Mouse (Mus musculus): ENCODE measurements at regions not wholly inside any gene's neighbourhood (a gene's known extent, or its start where the extent isn't known, plus 50 kb on each side); places are given as distances from the start of the nearest gene placed in this dataset.

DNA sequence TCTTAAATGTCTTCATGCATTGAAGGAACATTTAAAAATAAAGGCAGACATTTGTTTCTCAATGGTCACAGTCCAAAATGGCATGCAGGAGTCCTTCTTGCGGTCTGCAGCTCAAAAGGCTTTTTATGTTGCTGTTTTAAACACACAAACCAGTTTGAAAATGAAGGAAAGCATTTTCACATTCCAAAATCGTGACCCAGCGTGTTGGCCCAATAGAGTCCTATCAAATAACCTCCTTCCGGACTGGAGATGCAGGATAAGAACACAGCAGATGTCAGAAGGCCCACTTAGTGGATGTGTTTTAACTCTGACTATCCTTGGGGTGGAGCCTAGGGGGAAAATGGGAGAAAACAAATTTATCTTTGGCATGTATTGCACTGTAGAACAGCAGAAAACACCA lies 263.4 kb upstream of the Pik3r1 start:
- Histone ChIP-seq H3K4me1 (ENCODE audit: insufficient read depth, low read length) (no peaks in the 10 kb centered on the region), H3K4me2 (ENCODE audit: low read depth, low read length) (no peak overlapping the region), H3K27ac (no peak overlapping the region), H3K27me3 (ENCODE audit: insufficient read depth, low read length) (no peaks in the 10 kb centered on the region), H3K36me3 (ENCODE audit: insufficient read depth, low read length) (no peaks in the 10 kb centered on the region), H3K9me3 (ENCODE audit: low read length) (no peaks in the 10 kb centered on the region), H3K9ac (replicated peaks; ENCODE audit: low read length) (no peak overlapping the region), H3K4me3 (ENCODE audit: low read length) (no peak overlapping the region)
- WGBS: 84% methylated on average over 4 of the region's 4 CpGs
- no peak for ATAC-seq
- DNase-seq (ENCODE audit: low spot score): no peak
- no peak for TF ChIP-seq CTCF (IDR thresholded peaks at IDR 0.05; ENCODE audit: low read depth)

GRCm38 (mm10) chr13:102034484-102034883 lies 266.5 kb upstream of the Pik3r1 start:
- Histone ChIP-seq H3K4me3 (ENCODE audit: low read length) (no peak overlapping the region), H3K27ac (no peak overlapping the region), H3K9me3 (ENCODE audit: low read length) (no peaks in the 10 kb centered on the region), H3K4me1 (ENCODE audit: insufficient read depth, low read length) (no peaks in the 10 kb centered on the region), H3K4me2 (ENCODE audit: low read depth, low read length) (no peak overlapping the region), H3K36me3 (ENCODE audit: insufficient read depth, low read length) (no peaks in the 10 kb centered on the region), H3K9ac (replicated peaks; ENCODE audit: low read length) (no peak overlapping the region), H3K27me3 (ENCODE audit: insufficient read depth, low read length) (no peaks in the 10 kb centered on the region)
- WGBS: 26% methylated on average over 4 of the region's 4 CpGs
- no peak for TF ChIP-seq CTCF (IDR thresholded peaks at IDR 0.05; ENCODE audit: low read depth)
- ATAC-seq: no peak
- no peak for DNase-seq (ENCODE audit: low spot score)

DNA sequence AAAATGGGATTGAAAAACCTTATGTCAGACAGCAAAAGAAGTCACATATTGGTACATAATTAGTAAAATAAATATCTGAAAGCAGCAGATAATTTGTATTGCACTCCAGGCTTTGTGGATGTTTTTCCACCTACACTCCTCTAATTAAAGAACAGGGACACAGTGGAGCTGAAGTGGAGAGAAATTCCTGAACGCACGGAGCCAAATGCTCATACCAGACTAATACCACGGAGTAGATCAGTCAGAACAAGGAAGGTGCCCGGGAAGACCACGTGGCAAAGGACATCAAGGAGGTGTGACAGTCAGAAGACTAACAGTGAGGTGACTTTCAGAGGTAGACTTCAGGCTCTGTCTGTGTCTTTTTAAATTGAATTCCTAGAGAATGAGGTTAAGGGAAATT lies 268.0 kb upstream of the Pik3r1 start:
- H3K9ac ChIP-seq (replicated peaks; ENCODE audit: low read length): no peak overlapping the region
- H3K4me1 ChIP-seq (ENCODE audit: insufficient read depth, low read length): no peaks in the 10 kb centered on the region
- H3K27me3 ChIP-seq (ENCODE audit: insufficient read depth, low read length): no peaks in the 10 kb centered on the region
- H3K4me3 ChIP-seq (ENCODE audit: low read length): no peak overlapping the region
- no peak overlapping the region for H3K4me2 ChIP-seq (ENCODE audit: low read depth, low read length)
- no peak for TF ChIP-seq CTCF (IDR thresholded peaks at IDR 0.05; ENCODE audit: low read depth)
- H3K27ac ChIP-seq: no peak overlapping the region
- whole genome bisulfite sequencing: 76% methylated on average over 5 of the region's 5 CpGs
- no peaks in the 10 kb centered on the region for H3K36me3 ChIP-seq (ENCODE audit: insufficient read depth, low read length)
- H3K9me3 ChIP-seq (ENCODE audit: low read length): no peaks in the 10 kb centered on the region
- ATAC-seq: no peak
- no peak for DNase-seq (ENCODE audit: low spot score)

DNA sequence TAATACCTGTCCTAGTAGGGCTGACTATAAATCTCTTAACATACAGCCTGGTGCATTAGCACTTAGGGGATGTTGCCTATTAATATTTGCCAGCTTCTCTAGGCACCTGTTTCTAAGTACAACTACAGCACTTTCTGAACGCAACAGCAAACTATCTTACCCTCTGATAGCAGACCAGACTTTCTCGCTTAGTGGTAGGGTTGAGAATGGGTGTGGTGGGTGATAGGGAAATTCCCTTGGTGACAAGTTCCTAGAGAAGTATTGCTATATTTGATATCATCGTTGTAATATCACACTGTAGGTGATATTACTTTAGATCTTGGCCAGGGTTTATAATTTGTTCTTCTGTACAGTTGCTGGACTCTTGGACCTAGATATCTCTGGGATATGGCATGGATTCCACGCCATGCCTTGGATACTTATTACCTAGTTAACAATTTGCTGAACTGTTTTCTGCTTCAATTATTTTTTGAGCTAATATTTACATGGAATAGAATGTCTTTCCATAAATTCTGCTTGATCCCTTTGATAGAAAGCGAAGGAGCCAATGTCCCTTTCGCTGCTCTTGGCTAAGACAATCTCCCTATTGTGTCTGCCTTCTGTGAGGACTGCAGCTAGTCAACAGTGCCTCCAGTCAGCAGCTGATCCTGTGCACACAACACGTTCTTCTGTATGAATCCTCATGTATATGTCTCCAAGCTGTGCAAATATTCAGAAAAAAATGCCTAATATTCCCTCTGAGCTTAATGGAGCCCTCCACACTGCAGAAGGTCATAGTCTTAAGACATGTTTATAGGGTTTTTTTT lies 269.0 kb upstream of the Pik3r1 start:
- DNase-seq (ENCODE audit: low spot score) (no peak), ATAC-seq (no peak)
- TF ChIP-seq CTCF (IDR thresholded peaks at IDR 0.05; ENCODE audit: low read depth): no peak
- no peak overlapping the region for H3K27ac ChIP-seq
- H3K9me3 ChIP-seq (ENCODE audit: low read length): no peaks in the 10 kb centered on the region
- no peaks in the 10 kb centered on the region for H3K27me3 ChIP-seq (ENCODE audit: insufficient read depth, low read length)
- H3K36me3 ChIP-seq (ENCODE audit: insufficient read depth, low read length): no peaks in the 10 kb centered on the region
- 80% methylated on average over 7 of the region's 7 CpGs for WGBS
- no peaks in the 10 kb centered on the region for H3K4me1 ChIP-seq (ENCODE audit: insufficient read depth, low read length)
- no peak overlapping the region for H3K4me2 ChIP-seq (ENCODE audit: low read depth, low read length)
- no peak overlapping the region for H3K4me3 ChIP-seq (ENCODE audit: low read length)
- H3K9ac ChIP-seq (replicated peaks; ENCODE audit: low read length): no peak overlapping the region

GRCm38 (mm10) chr13:102060213-102060612 lies 292.2 kb upstream of the Pik3r1 start:
- Histone ChIP-seq H3K9me3 (ENCODE audit: low read length) (no peaks in the 10 kb centered on the region), H3K4me3 (ENCODE audit: low read length) (no peak overlapping the region), H3K9ac (replicated peaks; ENCODE audit: low read length) (no peak overlapping the region), H3K4me2 (ENCODE audit: low read depth, low read length) (no peak overlapping the region), H3K27me3 (ENCODE audit: insufficient read depth, low read length) (no peaks in the 10 kb centered on the region), H3K4me1 (ENCODE audit: insufficient read depth, low read length) (no peaks in the 10 kb centered on the region), H3K27ac (no peak overlapping the region), H3K36me3 (ENCODE audit: insufficient read depth, low read length) (no peaks in the 10 kb centered on the region)
- WGBS: 91% methylated on average over 3 of the region's 3 CpGs
- no peak for TF ChIP-seq CTCF (IDR thresholded peaks at IDR 0.05; ENCODE audit: low read depth)
- DNase-seq (ENCODE audit: low spot score): no peak
- ATAC-seq: no peak

GRCm38 (mm10) chr13:102064590-102065273 lies 296.7 kb upstream of the Pik3r1 start:
- WGBS: 56% methylated on average over 7 of the region's 7 CpGs
- ATAC-seq: no peak

GRCm38 (mm10) chr13:102065274-102065640 lies 297.2 kb upstream of the Pik3r1 start:
- no peaks in the 10 kb centered on the region for H3K36me3 ChIP-seq (ENCODE audit: insufficient read depth, low read length)
- no peak for DNase-seq (ENCODE audit: low spot score)
- WGBS: 62% methylated on average over 5 of the region's 5 CpGs
- TF ChIP-seq CTCF (IDR thresholded peaks at IDR 0.05; ENCODE audit: low read depth): no peak
- no peaks in the 10 kb centered on the region for H3K27me3 ChIP-seq (ENCODE audit: insufficient read depth, low read length)
- no peak overlapping the region for H3K27ac ChIP-seq
- H3K4me2 ChIP-seq (ENCODE audit: low read depth, low read length): no peak overlapping the region
- no peaks in the 10 kb centered on the region for H3K9me3 ChIP-seq (ENCODE audit: low read length)
- no peak overlapping the region for H3K9ac ChIP-seq (replicated peaks; ENCODE audit: low read length)
- H3K4me3 ChIP-seq (ENCODE audit: low read length): no peak overlapping the region
- no peak for ATAC-seq
- no peaks in the 10 kb centered on the region for H3K4me1 ChIP-seq (ENCODE audit: insufficient read depth, low read length)

More at GRCm38 (mm10) chr13:102064590-102065273, 296.7 kb upstream of the Pik3r1 start:
- H3K9me3 ChIP-seq (ENCODE audit: low read length): no peaks in the 10 kb centered on the region
- no peaks in the 10 kb centered on the region for H3K36me3 ChIP-seq (ENCODE audit: insufficient read depth, low read length)
- no peak for TF ChIP-seq CTCF (IDR thresholded peaks at IDR 0.05; ENCODE audit: low read depth)
- no peak overlapping the region for H3K4me3 ChIP-seq (ENCODE audit: low read length)
- no peak overlapping the region for H3K4me2 ChIP-seq (ENCODE audit: low read depth, low read length)
- H3K9ac ChIP-seq (replicated peaks; ENCODE audit: low read length): no peak overlapping the region
- no peaks in the 10 kb centered on the region for H3K4me1 ChIP-seq (ENCODE audit: insufficient read depth, low read length)
- no peak overlapping the region for H3K27ac ChIP-seq
- no peak for DNase-seq (ENCODE audit: low spot score)
- H3K27me3 ChIP-seq (ENCODE audit: insufficient read depth, low read length): no peaks in the 10 kb centered on the region
